18 mouse cellular contexts compared by ENCODE assay signal in genomic region chr9:13507822-13508188, GRCm38 (mm10).
"Had no signal": no experiment of that assay in that cellular context is flagged by ENCODE, and none has a peak within 500 bp of the region (broad histone marks: within the 10 kb centered on the region; RNA-seq: fewer than 3 reads in every experiment).

No protein-coding gene starts in this region.

- H3K9me3 ChIP-seq: intestine, embryonic 15.5 days; limb, embryonic 12.5 days; liver, embryonic 13.5 days; megakaryocyte, embryonic 14.5 days; midbrain, embryonic 15.5 days; neural tube, embryonic 12.5 days; stomach, embryonic 15.5 days had no signal

- H3K27ac ChIP-seq: intestine, embryonic 15.5 days; layer of hippocampus, adult 2 months; limb, embryonic 12.5 days; liver, embryonic 13.5 days; macrophage; midbrain, embryonic 15.5 days; neural tube, embryonic 12.5 days; stomach, embryonic 15.5 days had no signal

- H3K27me3 ChIP-seq: intestine, embryonic 15.5 days; limb, embryonic 12.5 days; liver, embryonic 13.5 days; midbrain, embryonic 15.5 days; neural tube, embryonic 12.5 days; stomach, embryonic 15.5 days had no signal

- H3K4me2 ChIP-seq: intestine, embryonic 15.5 days; limb, embryonic 12.5 days; liver, embryonic 13.5 days; midbrain, embryonic 11.5 days; midbrain, embryonic 15.5 days; neural tube, embryonic 12.5 days; stomach, embryonic 15.5 days had no signal

- H3K4me1 ChIP-seq: intestine, embryonic 15.5 days; liver, embryonic 13.5 days; midbrain, embryonic 15.5 days; neural tube, embryonic 12.5 days; stomach, embryonic 15.5 days had no signal

- H3K36me3 ChIP-seq: intestine, embryonic 15.5 days; limb, embryonic 12.5 days; liver, embryonic 13.5 days; midbrain, embryonic 15.5 days; neural tube, embryonic 12.5 days; stomach, embryonic 15.5 days had no signal

- DNase-seq: kidney, adult 8-10 months; kidney, postnatal 36 days; liver; liver, embryonic 13.5 days; liver, postnatal 0 days; retina, postnatal 1 day; right cerebral cortex, postnatal 4 days; spleen, adult 18-20 months; thymus, postnatal 36 days had no signal

- H3K4me3 ChIP-seq: intestine, embryonic 15.5 days; layer of hippocampus, adult 2 months; limb, embryonic 12.5 days; liver, embryonic 13.5 days; megakaryocyte, embryonic 14.5 days; midbrain, embryonic 15.5 days; neural tube, embryonic 12.5 days; stomach, embryonic 15.5 days had no signal

- ATAC-seq: intestine, embryonic 15.5 days; liver, postnatal 0 days; midbrain, embryonic 15.5 days had no signal

- H3K9ac ChIP-seq: intestine, embryonic 15.5 days; limb, embryonic 12.5 days; liver, embryonic 13.5 days; liver, postnatal 0 days; midbrain, embryonic 15.5 days; neural tube, embryonic 12.5 days; stomach, embryonic 15.5 days had no signal
